Mouse (Mus musculus) large intestine, adult 2 months (tissue): ENCODE results near the gene Tubb5. TPM values are rescaled to one million over a fixed set of nuclear protein-coding genes. Genes with fewer than 3 reads are reported as not detected.

Experiments used
- DNase-seq: peaks from one replicate; pipeline ENCODE4 v3.0.0-alpha.2; 2012; ENCODE audit warnings: low read depth, low spot score
- WGBS: fragments of 180-500 bp; shearing (Covaris S2); methylation state at CpG from one replicate; pipeline ENCODE4 v1.1.7; 2018; 5-methylcytosine and 5-hydroxymethylcytosine counted together
- polyA plus RNA-seq: library from polyadenylated mRNA; depleted of rRNA; stranded (reverse); fragments of >200 nt; gene quantifications from 2 replicates; pipeline ENCODE4 v1.2.3, GENCODE M21; 2012; rRNA removed

Gene Tubb5
- polyA plus RNA-seq = 271 and 306 TPM in 2 replicates

DNA sequence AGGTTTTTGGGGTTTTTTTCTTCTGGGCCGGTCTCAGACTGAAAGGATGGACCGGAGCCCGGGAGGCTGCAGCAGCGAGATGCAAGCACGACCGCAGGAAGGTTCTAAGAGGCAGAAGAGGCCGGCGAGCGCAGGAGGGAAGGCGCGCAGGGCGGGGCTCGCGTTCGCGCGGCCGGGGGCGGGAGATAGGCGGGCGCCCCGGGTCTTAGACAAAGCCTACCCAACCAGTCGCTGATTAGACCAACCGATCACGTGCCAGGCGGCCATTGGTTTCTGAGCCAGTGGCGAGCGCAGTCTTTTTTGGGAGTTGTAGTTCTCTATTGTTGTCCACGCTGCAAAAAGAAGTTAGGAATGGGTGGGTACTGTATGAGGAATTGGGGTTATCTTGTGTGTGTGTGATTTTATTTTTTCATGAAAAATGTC is at the start of gene Tubb5:
Tubb5 (minus strand) TSS at position 185 of the 423 bp plus-strand sequence.
- peak; percentile 93 for DNase-seq
- 1% methylated on average over 29 of the region's 29 CpGs for WGBS

DNA sequence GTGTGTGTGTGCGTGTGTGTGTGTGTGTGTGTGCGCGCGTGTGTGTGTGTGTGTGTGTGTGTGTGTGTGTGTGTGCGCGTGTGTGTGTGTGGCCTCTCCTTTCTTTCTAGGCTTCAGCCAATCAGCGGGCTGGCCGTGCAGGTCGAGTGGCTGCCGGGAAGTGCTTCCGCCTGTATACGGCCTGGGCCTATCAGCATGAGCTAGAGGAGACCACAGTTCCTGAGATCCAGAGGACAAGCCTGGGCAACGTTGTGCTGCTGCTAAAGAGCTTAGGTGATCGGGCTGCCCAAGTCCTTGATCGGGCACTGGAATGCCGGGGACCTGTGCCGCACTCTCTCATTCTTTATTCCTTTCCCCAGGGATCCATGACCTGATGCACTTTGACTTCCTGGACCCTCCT is 49.6 kb upstream of the Tubb5 start:
- DNase-seq = no peak
- 86% methylated on average over 14 of the region's 17 CpGs for WGBS

DNA sequence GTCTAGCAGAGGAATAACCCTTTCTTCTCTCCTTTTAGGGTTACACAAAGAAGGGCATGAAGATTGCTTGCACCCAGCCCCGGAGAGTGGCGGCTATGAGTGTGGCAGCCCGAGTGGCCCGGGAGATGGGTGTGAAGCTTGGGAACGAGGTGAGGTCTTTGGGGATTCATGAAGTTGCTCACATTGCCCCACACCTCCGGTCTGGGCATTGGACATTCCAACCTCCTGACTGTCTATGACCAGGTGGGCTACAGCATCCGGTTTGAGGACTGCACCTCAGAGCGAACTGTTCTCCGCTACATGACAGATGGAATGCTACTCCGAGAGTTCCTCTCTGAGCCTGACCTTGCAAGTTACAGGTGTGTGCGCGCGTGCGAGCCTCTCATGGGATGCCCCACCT is 45.7 kb upstream of the Tubb5 start:
- WGBS = 97% methylated on average over 14 of the region's 14 CpGs
- no peak for DNase-seq

DNA sequence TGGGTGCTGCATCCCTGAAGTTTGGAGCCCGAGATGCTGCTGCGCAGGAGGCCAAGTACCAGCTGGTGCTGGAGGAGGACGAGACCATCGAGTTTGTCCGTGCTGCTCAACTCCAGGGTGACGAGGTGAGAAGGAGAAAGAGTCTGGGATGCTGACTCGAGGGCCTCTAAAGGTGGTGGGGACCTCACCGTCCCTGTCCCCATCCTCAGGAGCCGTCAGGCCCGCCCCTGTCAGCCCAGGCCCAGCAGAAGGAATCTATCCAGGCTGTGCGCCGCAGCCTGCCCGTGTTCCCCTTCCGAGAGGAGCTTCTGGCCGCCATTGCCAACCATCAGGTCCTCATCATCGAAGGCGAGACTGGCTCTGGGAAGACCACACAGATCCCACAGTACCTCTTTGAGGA is 44.8 kb upstream of the Tubb5 start:
- WGBS = 93% methylated on average over 17 of the region's 17 CpGs
- no peak for DNase-seq

DNA sequence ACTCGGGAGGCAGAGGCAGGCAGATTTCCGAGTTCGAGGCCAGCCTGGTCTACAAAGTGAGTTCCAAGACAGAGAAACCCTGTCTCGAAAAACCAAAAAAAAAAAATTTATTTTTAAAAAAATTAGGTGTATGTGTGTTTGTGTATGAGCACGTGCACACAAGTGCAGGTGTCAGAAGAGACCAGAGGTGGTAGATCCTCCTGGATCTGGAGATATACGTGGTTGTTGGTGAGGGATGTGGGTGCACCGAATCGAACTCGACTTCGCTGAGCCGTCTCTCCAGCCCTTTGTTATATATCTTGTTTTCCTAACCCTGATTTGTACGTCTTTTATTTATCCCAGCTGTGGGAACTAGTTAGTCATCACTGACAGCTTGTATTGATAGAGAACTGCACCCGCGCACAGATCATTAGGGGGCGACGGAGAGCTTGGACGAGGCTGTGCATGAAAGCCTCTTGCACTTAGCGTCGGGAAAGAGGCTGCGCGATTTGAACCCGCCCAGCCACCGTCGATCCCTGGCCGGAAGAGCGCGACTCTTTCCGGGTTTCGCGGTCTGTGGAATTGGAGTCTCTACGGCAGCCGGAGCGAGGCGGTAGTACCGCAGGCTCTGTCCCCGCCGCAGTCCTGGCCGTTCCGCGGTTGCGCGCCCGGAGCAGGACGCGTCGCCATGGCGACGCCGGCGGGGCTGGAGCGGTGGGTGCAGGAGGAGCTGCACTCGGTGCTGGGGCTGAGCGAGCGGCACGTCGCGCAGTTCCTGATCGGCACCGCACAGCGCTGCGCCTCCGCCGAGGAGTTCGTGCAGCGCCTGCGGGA is 41.3 kb upstream of the Tubb5 start, which contains the start of gene Dhx16:
Dhx16 (plus strand) TSS at position 575 of the 813 bp plus-strand sequence.
- 5% methylated on average over 66 of the region's 66 CpGs for WGBS
- peak; percentile 94 for DNase-seq

DNA sequence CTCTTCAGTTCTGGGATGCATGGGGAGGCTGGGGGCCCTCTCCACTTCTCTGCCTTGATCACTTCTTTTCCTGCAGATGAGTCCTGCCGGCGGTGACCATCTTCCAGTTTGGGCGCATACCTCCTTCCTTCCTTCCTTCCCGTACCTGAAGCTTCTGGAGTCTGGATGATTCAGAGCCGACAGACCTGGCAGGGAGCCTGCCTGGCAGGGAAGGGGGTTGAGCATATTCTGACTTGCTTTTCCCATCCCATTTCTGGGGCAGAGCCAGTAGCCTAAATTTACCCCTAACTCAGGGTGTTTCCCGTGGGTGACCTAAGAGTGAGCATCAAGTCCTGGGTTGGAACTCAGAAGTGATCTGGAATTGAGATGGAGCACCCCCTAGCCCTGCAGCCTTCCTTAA is 36.6 kb upstream of the Tubb5 start:
- 69% methylated on average over 6 of the region's 6 CpGs for WGBS

DNA sequence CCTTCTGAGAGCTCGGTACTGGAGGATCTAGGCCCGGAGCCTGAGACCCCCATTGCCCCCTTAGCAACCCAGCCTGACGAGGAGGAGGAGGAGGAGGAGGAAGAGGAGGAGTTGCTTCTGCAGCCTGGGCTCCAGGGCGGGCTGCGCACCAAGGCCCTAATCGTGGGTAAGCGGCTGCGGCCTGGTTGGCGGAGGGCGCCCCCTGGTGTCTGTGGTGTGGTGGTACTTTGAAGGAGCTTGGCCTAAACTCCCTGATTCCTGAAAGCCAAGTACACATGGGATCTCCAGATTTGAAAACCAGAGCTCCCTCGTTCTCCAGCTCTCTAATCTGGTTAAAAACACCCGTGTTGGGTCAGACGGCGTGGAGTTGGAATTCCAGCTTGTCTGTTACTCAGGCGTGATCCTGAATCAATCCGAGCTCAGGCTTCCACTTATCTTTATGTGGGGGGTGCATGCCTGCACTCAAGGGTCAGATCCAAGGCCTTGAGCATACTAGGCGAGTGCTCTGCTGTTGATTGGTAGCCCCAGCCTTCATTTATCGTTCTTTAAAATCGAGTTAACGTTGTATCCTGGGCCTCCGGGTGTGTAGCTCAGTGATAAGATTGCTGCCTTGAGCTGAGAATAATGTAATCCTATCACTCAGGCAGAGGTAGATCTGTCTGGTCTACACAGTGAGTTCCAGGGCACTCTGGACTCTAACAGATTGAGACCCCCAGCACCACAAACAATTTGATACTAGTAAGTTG is 35.8 kb upstream of the Tubb5 start:
- 27% methylated on average over 21 of the region's 21 CpGs for WGBS

More for the DNA sequence above, 36.6 kb upstream of the Tubb5 start:
- no peak for DNase-seq

DNA sequence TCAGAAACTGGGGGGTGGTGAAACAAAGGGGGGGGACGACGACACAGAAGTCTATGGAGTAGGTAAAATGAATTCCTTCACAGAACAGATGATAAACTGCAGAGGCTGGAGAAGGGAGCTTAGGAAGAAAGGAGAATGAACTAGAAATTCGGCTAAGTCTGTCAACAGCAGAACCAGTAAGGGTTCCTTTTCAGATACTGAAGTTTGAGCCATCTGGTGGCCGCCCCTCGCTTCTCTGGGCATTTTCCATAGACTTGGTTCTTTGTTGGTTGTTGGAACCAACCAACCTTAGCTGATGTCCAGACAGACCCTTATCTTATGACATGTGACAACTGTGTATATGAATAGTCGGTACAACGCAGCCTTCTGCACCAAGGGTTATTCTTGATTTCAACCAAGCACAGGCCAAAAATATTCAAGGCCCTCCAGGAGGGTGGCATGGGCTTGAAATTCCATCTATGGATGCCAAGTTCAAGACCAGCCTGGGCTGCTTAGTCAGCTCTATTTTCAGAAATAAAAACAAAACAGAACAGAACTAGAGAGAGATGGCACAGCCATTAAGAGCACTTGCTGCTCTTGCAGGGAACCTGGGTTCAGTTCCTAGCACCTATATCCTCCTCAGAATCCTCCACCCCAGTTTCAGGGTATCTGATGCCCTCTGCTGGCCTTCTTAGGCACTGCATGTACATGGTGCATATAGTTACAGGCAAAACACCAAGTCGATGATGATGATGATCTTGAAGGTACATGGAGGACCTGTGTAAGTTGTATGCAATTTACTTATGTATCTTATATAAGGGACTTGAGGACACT is 33.0 kb upstream of the Tubb5 start:
- 64% methylated on average over 8 of the region's 8 CpGs for WGBS
- no peak for DNase-seq

More for the DNA sequence above, 35.8 kb upstream of the Tubb5 start:
- no peak for DNase-seq

DNA sequence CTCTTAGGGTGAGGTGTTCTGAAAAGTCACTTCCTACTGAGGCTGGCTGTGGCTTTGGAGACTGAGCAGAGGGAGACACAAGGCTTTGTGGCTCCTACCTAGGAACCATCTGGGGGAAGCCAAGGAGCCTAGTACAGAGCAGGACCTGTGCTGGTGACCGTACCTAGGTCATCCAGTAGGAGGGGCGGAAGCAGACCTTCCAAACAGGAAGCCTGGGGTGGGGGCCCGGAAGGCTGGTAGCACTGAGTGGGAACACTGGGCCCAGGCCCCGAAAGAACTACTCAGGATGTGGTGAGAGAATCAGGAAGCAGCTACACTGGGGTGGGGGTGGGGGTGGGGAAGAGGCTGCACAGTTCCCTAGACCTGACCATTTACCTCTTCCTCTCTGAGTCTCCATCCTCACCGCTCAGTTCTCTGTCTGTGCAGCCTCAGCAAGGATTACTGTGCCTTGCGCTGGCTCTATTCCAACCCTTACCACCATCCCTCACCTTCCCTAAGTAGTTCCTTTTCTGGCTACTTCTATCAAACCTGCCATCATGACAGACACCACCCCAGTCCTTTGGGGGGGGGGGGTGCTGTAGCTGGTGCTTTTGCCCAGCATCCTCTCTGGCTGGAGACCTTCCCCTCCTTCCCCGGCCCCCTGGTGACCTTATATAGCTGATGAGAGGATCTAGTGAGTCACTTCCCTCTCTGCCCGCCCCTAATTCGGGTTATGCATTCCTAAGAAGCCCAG is 32.2 kb upstream of the Tubb5 start:
- WGBS = 39% methylated on average over 9 of the region's 9 CpGs
- no peak for DNase-seq

DNA sequence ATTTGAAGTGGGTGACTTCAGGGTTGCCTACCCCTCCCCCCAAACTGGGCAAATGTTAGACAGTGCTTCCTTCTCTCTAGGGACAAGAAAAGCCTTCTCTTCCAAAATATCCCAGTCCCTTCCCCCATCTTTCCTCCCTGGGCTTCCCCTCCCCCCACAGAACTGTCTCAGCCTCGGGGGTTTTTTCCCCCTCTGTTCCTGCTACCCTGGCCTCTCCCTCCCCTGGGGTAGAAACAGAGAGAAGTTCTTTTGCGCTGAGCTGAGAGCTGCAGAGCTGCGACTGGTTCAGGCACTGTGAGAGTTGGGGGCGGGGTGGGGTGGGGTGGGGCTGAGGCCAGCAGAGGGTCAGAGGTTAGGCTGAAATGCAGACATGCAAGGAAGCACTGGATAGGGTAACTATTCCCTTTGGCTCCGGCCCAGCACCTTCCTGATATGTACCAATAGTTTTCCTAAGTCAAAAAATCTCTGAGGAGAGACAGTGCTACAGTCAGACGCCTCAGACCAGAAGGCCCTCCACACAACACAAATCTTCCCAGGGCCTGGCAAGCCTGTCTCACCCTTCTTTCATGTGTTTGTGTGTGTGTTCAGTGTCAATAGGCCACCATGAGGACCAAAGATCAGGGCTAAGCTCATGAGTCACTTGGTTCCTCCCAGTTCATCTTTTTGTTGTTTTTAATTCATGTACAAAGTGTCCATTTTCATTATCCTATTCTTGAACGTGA is 31.4 kb upstream of the Tubb5 start:
- WGBS = 7% methylated on average over 7 of the region's 7 CpGs
- no peak for DNase-seq

DNA sequence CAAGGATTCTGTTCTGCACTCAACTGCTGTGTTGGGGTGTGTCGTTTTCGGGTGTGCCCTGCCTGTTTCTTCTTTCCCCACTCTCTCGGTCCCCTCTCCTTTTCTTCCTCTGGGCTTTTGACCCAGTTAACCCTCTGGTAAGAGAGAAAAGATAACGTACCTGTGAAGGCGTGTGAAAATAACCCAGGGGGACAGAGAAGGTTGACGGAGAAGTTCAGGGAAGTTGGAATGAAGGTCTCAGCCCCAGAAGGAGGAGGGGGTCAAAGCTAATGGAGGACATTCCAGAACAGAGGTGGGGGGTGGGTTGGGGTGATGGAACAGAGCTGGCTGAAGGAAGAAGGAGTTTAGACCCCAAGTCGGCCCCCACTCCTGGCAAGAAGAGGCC is 30.8 kb upstream of the Tubb5 start:
- no peak for DNase-seq
- 15% methylated on average over 7 of the region's 7 CpGs for WGBS

DNA sequence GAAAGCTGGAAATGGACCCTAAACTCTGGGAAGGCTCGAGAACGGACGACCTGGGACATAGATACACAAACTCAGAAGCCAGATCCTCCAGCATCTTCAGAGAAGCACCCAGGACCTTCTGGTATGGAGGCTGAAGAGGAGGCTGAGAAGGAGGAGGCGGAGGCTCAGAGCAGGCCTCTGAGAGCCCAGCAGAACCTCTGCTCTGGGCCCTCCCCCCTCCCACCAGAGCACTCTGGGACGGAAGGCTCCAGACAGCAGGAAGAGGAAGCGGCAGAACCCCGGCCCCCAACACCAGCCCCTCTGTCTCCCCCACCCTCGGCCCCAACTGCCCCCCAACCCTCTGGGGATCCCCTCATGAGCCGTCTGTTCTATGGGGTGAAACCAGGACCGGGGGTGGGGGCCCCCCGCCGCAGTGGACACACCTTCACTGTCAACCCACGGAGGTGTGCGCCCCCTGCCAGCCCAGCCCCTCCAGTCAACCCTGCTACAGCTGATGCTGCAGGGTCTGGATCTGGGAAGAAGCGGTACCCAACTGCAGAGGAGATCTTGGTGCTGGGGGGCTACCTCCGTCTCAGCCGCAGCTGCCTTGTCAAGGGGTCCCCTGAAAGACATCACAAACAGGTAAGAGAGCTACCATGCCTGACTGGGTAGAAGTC is 30.2 kb upstream of the Tubb5 start:
- DNase-seq = no peak

DNA sequence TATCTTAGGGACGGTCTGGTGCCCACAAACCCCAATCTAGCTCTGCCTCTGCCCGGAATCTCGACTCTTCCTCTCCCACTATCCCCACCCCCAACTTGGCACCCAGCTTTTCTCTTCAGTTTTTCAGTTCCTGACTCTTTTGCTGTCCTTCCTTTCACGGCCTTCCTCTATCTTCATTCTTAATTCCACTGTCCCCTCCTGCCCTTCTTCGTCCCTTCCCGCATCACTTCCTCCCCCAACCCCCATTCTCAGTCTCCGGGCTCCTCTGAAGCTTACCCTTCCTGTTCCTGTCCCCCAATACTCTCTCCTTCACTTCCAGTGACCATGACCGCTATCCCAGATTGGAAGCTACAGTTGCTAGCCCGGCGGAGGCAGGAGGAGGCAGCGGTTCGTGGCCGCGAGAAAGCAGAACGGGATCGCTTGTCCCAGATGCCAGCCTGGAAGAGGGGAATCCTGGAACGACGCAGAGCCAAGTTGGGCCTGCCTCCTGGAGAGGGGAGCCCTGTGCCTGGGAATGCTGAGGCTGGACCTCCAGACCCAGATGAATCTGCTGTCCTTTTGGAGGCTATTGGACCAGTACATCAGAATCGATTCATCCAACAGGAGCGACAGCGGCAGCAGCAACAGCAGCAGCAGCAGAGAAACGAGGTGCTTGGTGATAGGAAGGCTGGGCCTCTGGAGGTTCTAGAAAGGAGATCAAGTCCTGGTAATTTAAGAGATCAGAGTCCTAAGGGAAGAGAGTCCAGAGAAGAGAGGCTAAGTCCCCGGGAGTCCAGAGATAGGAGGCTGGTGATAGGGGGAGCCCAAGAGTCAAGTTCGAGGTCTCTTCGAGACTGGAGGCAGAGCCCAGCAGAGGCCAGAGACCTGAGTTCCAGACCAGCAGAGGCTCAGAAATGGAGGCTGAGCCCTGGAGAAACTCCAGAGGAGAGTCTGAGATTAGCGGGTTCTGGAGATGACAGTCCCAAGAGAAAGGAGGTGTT is 29.1 kb upstream of the Tubb5 start:
- no peak for DNase-seq
- 19% methylated on average over 26 of the region's 26 CpGs for WGBS

More for the DNA sequence above, 30.2 kb upstream of the Tubb5 start:
- 37% methylated on average over 17 of the region's 17 CpGs for WGBS

DNA sequence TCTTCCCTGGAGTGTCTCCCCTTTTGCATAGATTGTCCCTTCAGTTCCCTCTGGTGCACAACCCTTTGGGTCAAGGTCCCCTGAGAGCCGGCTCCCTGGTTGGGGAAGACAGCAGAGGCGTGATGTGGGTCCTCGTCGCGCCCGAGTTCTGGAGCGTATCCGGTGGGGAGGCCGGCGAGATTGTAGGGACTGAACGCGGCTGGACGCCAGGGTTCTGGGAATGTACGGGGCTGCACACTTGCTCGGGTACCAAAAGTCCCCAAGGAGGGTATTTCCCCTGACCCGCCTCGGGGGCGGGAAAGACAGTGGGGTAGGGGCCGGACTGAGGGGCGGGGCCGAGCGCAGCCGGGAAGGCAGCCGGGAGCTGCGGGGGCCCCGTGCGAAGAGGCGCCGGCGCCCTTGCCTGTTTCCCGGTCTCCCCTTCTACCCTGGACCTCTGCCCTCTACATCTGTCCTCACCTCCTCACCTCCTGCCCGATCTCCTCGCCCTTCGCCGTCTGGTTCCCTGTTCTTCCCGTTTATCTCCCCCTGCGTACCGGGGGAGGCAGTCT is 28.2 kb upstream of the Tubb5 start:
- DNase-seq = no peak
- 1% methylated on average over 37 of the region's 38 CpGs for WGBS

DNA sequence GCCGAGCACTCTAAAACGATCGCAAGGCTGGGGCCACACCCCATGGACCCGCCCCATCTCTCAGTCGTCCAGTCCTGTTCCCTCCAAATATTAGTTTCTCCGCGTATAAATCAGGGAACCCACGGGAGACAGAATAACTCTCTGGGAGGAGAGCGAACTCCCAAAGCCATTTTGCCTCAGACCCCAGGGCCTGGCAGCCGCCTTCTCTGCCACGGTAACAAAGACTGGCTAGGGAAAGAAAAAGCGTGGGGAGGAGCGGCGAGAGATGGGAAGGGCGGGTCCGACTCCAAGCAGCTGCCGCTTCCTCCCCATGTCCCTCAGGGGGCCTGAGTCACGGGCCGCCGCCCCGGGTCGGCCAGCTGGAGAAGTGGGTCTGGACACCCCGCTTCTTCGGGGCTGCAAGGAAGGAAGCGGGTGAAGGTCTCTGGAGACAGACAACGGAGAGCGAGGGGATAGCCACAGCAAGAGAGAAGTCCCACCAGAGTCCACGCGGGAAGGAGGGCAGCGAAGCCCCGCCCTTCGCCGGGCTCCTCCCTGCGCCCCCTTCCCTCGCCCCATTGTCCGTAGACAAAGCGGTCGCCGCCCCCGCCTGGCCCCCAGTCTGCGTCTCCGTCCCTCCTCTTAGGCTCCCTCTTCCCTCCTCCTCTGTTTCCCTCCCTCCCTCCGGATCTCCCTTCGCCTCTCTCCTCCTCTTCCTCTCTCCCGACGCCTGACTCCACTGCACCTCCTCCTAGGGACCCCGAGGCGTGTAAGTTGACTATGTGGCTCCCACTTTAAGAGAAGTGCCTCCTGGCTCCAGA is 27.6 kb upstream of the Tubb5 start, which contains the start of gene Ppp1r18:
Ppp1r18 (plus strand) TSS at position 113 of the 800 bp plus-strand sequence.
- WGBS = under 1% methylated on average over 48 of the region's 48 CpGs
- DNase-seq = no peak

DNA sequence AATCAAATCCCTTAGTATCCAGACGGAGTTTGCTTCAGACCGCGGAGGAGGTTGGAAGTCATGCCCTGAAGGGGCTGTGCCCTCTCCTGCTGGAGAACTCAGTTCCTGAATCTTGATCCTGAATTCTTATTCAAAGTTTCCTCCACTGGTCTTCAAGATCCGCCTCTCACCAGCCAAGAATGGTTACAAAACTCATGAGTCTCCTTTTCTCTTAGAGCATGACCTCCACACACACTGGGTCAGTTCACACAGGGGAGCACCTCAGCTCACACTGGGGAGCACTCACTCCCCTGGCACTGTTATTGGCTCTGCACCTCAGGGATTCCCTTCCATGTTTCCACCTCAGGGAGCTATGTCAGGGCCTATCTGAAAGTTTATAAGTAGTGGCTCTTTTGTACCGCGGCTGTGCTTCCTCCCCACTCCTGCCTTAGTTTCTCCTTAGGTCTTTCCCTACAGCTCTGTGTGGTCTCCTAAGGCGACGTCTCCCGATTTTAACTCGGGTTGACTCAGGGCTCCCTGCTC is 26.8 kb upstream of the Tubb5 start:
- WGBS = 47% methylated on average over 10 of the region's 10 CpGs
- DNase-seq = no peak
